Mouse (Mus musculus): ENCODE measurements at regions not wholly inside any gene's neighbourhood (a gene's known extent, or its start where the extent isn't known, plus 50 kb on each side); places are given as distances from the start of the nearest gene placed in this dataset.

DNA sequence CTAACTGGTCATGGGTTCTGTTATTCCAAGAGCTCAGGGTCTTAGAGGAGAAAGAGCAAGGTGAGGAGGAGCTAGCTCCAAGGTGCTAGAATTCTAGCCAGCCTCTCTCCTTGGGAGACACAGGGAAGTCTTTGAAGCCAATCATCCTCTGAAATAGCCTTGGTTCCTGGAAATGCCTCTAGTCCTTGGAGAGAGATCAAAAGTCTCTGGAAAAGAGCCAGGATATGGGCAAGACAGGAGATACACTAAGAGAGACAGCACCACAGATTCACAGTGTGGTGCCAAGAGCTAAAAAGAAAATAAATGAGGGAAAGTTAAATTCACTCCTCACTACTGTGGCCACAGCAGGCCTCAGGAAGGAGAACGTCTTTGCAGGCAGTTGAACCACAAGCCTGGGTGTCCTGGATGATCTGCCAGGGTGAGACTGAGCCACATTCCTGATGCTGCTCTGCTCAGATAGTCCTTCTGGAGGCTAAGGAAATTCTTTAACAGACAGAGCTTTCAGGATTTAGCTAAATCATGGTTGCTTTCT is 589.6 kb downstream of the Insc start:
- H3K27ac ChIP-seq (ENCODE audit: low read length): no peak overlapping the region
- 75% methylated on average over 1 of the region's 1 CpGs for WGBS
- peaks cover 4% of the 10 kb centered on the region; the same call in 1 of the 2 replicates for H3K9me3 ChIP-seq (ENCODE audit: control insufficient read depth, low read depth, low read length)
- H3K4me2 ChIP-seq (replicated peaks; ENCODE audit: low read depth, low read length): no peak overlapping the region
- H3K9ac ChIP-seq (replicated peaks; ENCODE audit: low read depth, low read length): no peak overlapping the region
- ATAC-seq (ENCODE audit: insufficient number of reproducible peaks, insufficient read depth, low FRiP score, low read depth): no peak
- H3K36me3 ChIP-seq (ENCODE audit: control insufficient read depth, insufficient read depth, low read length): no peaks in the 10 kb centered on the region
- no peak overlapping the region for H3K4me3 ChIP-seq (ENCODE audit: low read depth, low read length)
- no peaks in the 10 kb centered on the region for H3K27me3 ChIP-seq (ENCODE audit: control insufficient read depth, insufficient read depth, low read length)
- no peaks in the 10 kb centered on the region for H3K4me1 ChIP-seq (ENCODE audit: control insufficient read depth, insufficient read depth, low read length)

GRCm38 (mm10) chr7:115335051-115335450 is 591.6 kb downstream of the Insc start:
- Histone ChIP-seq H3K27ac (ENCODE audit: low read length) (no peak overlapping the region), H3K36me3 (ENCODE audit: control insufficient read depth, insufficient read depth, low read length) (no peaks in the 10 kb centered on the region), H3K9ac (replicated peaks; ENCODE audit: low read depth, low read length) (no peak overlapping the region), H3K9me3 (ENCODE audit: control insufficient read depth, low read depth, low read length) (peaks cover 4% of the 10 kb centered on the region; the same call in 1 of the 2 replicates), H3K4me2 (replicated peaks; ENCODE audit: low read depth, low read length) (no peak overlapping the region), H3K4me1 (ENCODE audit: control insufficient read depth, insufficient read depth, low read length) (no peaks in the 10 kb centered on the region), H3K4me3 (ENCODE audit: low read depth, low read length) (no peak overlapping the region), H3K27me3 (ENCODE audit: control insufficient read depth, insufficient read depth, low read length) (no peaks in the 10 kb centered on the region)
- 95% methylated on average over 3 of the region's 3 CpGs for WGBS
- ATAC-seq (ENCODE audit: insufficient number of reproducible peaks, insufficient read depth, low FRiP score, low read depth): no peak

GRCm38 (mm10) chr7:115340155-115340554 is 596.7 kb downstream of the Insc start:
- H3K36me3 ChIP-seq (ENCODE audit: control insufficient read depth, insufficient read depth, low read length): no peaks in the 10 kb centered on the region
- no peak overlapping the region for H3K27ac ChIP-seq (ENCODE audit: low read length)
- no peak for ATAC-seq (ENCODE audit: insufficient number of reproducible peaks, insufficient read depth, low FRiP score, low read depth)
- H3K4me1 ChIP-seq (ENCODE audit: control insufficient read depth, insufficient read depth, low read length): no peaks in the 10 kb centered on the region
- H3K27me3 ChIP-seq (ENCODE audit: control insufficient read depth, insufficient read depth, low read length): no peaks in the 10 kb centered on the region
- H3K4me2 ChIP-seq (replicated peaks; ENCODE audit: low read depth, low read length): no peak overlapping the region
- H3K4me3 ChIP-seq (ENCODE audit: low read depth, low read length): no peak overlapping the region
- peaks cover 4% of the 10 kb centered on the region; the same call in 1 of the 2 replicates for H3K9me3 ChIP-seq (ENCODE audit: control insufficient read depth, low read depth, low read length)
- WGBS: 65% methylated on average over 7 of the region's 7 CpGs
- H3K9ac ChIP-seq (replicated peaks; ENCODE audit: low read depth, low read length): no peak overlapping the region

- ATAC-seq (ENCODE audit: insufficient number of reproducible peaks, insufficient read depth, low FRiP score, low read depth): no peak
- Histone ChIP-seq H3K4me2 (replicated peaks; ENCODE audit: low read depth, low read length) (no peak overlapping the region), H3K27ac (ENCODE audit: low read length) (no peak overlapping the region), H3K36me3 (ENCODE audit: control insufficient read depth, insufficient read depth, low read length) (no peaks in the 10 kb centered on the region), H3K9me3 (ENCODE audit: control insufficient read depth, low read depth, low read length) (peaks cover 4% of the 10 kb centered on the region; the same call in 1 of the 2 replicates), H3K9ac (replicated peaks; ENCODE audit: low read depth, low read length) (no peak overlapping the region), H3K4me3 (ENCODE audit: low read depth, low read length) (no peak overlapping the region), H3K4me1 (ENCODE audit: control insufficient read depth, insufficient read depth, low read length) (no peaks in the 10 kb centered on the region), H3K27me3 (ENCODE audit: control insufficient read depth, insufficient read depth, low read length) (no peaks in the 10 kb centered on the region)
- WGBS: 66% methylated on average over 4 of the region's 4 CpGs
These were observed 597.5 kb downstream of the Insc start for GRCm38 (mm10) chr7:115341007-115341406.

GRCm38 (mm10) chr7:115345749-115346148 is 602.3 kb downstream of the Insc start:
- no peaks in the 10 kb centered on the region for H3K9me3 ChIP-seq (ENCODE audit: control insufficient read depth, low read depth, low read length)
- H3K27ac ChIP-seq (ENCODE audit: low read length): no peak overlapping the region
- no peak for ATAC-seq (ENCODE audit: insufficient number of reproducible peaks, insufficient read depth, low FRiP score, low read depth)
- no peaks in the 10 kb centered on the region for H3K4me1 ChIP-seq (ENCODE audit: control insufficient read depth, insufficient read depth, low read length)
- H3K9ac ChIP-seq (replicated peaks; ENCODE audit: low read depth, low read length): no peak overlapping the region
- H3K36me3 ChIP-seq (ENCODE audit: control insufficient read depth, insufficient read depth, low read length): no peaks in the 10 kb centered on the region
- no peaks in the 10 kb centered on the region for H3K27me3 ChIP-seq (ENCODE audit: control insufficient read depth, insufficient read depth, low read length)
- H3K4me3 ChIP-seq (ENCODE audit: low read depth, low read length): no peak overlapping the region
- H3K4me2 ChIP-seq (replicated peaks; ENCODE audit: low read depth, low read length): no peak overlapping the region
- 68% methylated on average over 3 of the region's 3 CpGs for WGBS

GRCm38 (mm10) chr7:115358711-115359110 is 615.2 kb downstream of the Insc start:
- Histone ChIP-seq H3K4me3 (ENCODE audit: low read depth, low read length) (no peak overlapping the region), H3K4me2 (replicated peaks; ENCODE audit: low read depth, low read length) (no peak overlapping the region), H3K36me3 (ENCODE audit: control insufficient read depth, insufficient read depth, low read length) (no peaks in the 10 kb centered on the region), H3K4me1 (ENCODE audit: control insufficient read depth, insufficient read depth, low read length) (no peaks in the 10 kb centered on the region), H3K9me3 (ENCODE audit: control insufficient read depth, low read depth, low read length) (no peaks in the 10 kb centered on the region), H3K9ac (replicated peaks; ENCODE audit: low read depth, low read length) (no peak overlapping the region), H3K27ac (ENCODE audit: low read length) (no peak overlapping the region), H3K27me3 (ENCODE audit: control insufficient read depth, insufficient read depth, low read length) (no peaks in the 10 kb centered on the region)
- ATAC-seq (ENCODE audit: insufficient number of reproducible peaks, insufficient read depth, low FRiP score, low read depth): no peak
- 58% methylated on average over 6 of the region's 6 CpGs for WGBS

GRCm38 (mm10) chr7:115360142-115360541 is 616.6 kb downstream of the Insc start:
- 84% methylated on average over 3 of the region's 3 CpGs for WGBS
- Histone ChIP-seq H3K27ac (ENCODE audit: low read length) (no peak overlapping the region), H3K4me2 (replicated peaks; ENCODE audit: low read depth, low read length) (no peak overlapping the region), H3K9ac (replicated peaks; ENCODE audit: low read depth, low read length) (no peak overlapping the region), H3K27me3 (ENCODE audit: control insufficient read depth, insufficient read depth, low read length) (no peaks in the 10 kb centered on the region), H3K4me3 (ENCODE audit: low read depth, low read length) (no peak overlapping the region), H3K9me3 (ENCODE audit: control insufficient read depth, low read depth, low read length) (no peaks in the 10 kb centered on the region), H3K36me3 (ENCODE audit: control insufficient read depth, insufficient read depth, low read length) (no peaks in the 10 kb centered on the region), H3K4me1 (ENCODE audit: control insufficient read depth, insufficient read depth, low read length) (no peaks in the 10 kb centered on the region)
- ATAC-seq (ENCODE audit: insufficient number of reproducible peaks, insufficient read depth, low FRiP score, low read depth): no peak

GRCm38 (mm10) chr7:115362117-115362516 is 618.6 kb downstream of the Insc start:
- Histone ChIP-seq H3K27me3 (ENCODE audit: control insufficient read depth, insufficient read depth, low read length) (no peaks in the 10 kb centered on the region), H3K4me3 (ENCODE audit: low read depth, low read length) (no peak overlapping the region), H3K9ac (replicated peaks; ENCODE audit: low read depth, low read length) (no peak overlapping the region), H3K36me3 (ENCODE audit: control insufficient read depth, insufficient read depth, low read length) (no peaks in the 10 kb centered on the region), H3K27ac (ENCODE audit: low read length) (no peak overlapping the region), H3K4me2 (replicated peaks; ENCODE audit: low read depth, low read length) (no peak overlapping the region), H3K9me3 (ENCODE audit: control insufficient read depth, low read depth, low read length) (no peaks in the 10 kb centered on the region), H3K4me1 (ENCODE audit: control insufficient read depth, insufficient read depth, low read length) (no peaks in the 10 kb centered on the region)
- 84% methylated on average over 2 of the region's 2 CpGs for WGBS
- ATAC-seq (ENCODE audit: insufficient number of reproducible peaks, insufficient read depth, low FRiP score, low read depth): no peak

DNA sequence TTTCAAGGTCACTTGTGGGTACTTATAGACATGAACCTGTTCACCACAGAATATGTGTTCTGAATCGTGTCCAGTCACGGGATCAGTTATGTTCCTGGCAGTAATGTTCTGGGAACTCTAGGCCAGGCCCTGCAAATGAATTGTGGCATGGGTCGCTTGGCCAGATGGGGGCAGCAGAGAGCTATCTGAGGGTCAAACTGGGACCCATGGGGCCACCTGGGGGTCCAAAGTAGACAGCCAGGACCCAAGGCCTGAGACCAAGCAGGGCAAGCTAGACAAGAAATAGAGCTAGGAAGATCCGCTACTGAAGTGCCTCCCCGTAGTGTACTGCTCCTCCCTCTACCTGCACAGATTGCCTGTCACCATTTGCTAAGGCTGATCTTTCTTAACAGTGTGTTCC is 623.4 kb downstream of the Insc start:
- no peak for ATAC-seq (ENCODE audit: insufficient number of reproducible peaks, insufficient read depth, low FRiP score, low read depth)
- Histone ChIP-seq H3K27me3 (ENCODE audit: control insufficient read depth, insufficient read depth, low read length) (no peaks in the 10 kb centered on the region), H3K9me3 (ENCODE audit: control insufficient read depth, low read depth, low read length) (no peaks in the 10 kb centered on the region), H3K36me3 (ENCODE audit: control insufficient read depth, insufficient read depth, low read length) (no peaks in the 10 kb centered on the region), H3K9ac (replicated peaks; ENCODE audit: low read depth, low read length) (no peak overlapping the region), H3K4me3 (ENCODE audit: low read depth, low read length) (no peak overlapping the region), H3K4me2 (replicated peaks; ENCODE audit: low read depth, low read length) (no peak overlapping the region), H3K4me1 (ENCODE audit: control insufficient read depth, insufficient read depth, low read length) (no peaks in the 10 kb centered on the region), H3K27ac (ENCODE audit: low read length) (no peak overlapping the region)
- WGBS: 42% methylated on average over 5 of the region's 5 CpGs

Data from stomach, embryonic 14.5 days (tissue).